Comparison of ENCODE assay signal across 7 mouse cellular contexts in the genomic region with DNA sequence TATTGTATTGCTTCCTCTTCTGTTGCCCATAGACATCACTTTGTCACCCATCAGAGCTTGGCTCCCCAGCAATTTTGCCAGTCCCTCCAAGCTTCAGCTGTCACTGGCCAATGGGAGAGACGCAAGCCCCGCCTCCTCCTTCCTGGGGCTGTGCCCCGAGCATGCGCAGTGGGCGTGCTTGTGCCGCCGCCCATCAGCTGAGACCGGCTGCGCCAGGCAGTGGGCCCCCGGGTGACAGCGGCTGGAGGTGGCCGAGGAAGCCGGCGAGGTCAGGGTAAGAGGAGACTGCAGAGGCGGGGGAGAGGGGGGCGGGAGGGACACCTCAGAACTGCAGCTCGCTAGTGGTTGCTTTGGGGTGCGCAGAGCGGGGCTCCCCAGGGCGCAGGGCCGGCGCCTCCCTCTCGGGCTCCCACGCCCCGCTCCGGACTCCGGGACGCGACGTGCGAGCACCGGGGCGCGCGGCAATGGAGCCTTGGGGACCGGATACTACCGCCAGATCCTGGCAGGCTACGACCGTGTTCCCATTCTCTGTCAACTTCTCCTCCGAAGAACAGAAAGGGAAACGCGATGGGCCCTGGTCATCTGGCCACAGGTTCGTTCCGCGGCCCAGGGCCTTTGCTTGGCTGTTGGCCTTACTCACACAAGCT. TPM values are rescaled to one million over a fixed set of nuclear protein-coding genes. Genes with fewer than 3 reads are reported as not detected.
A peak's percentile ranks its signal among the peaks of the same experiment; 100 is the strongest.
DNase-seq lines count a peak whose midpoint lies in the region; ATAC-seq and TF ChIP-seq lines count a peak whose summit lies in the region.

Gene Stx7, plus strand, starts transcription at position 168 of the 647 bp plus-strand sequence.

- ATAC-seq in embryonic facial prominence, embryonic 12.5 days (ENCODE audit: insufficient number of reproducible peaks, insufficient read depth, low FRiP score, low TSS enrichment) = peak; percentile 88
- ATAC-seq in limb, embryonic 12.5 days (ENCODE audit: insufficient number of reproducible peaks, insufficient read depth, low FRiP score, low TSS enrichment, low read depth) = peak; percentile 92
- ATAC-seq in midbrain, embryonic 15.5 days (replicated peaks) = peak; percentile 98

- H3K4me1 ChIP-seq in embryonic facial prominence, embryonic 12.5 days = 0 out of 2 replicates have a peak, but pooled peaks cover 2% of the 10 kb centered on the region
- H3K4me1 ChIP-seq in kidney, adult 2 months (ENCODE audit: control insufficient read depth, insufficient read depth, low read length) = peaks cover 15% of the 10 kb centered on the region
- no peaks in the 10 kb centered on the region for H3K4me1 ChIP-seq in limb, embryonic 12.5 days (replicated peaks)
- H3K4me1 ChIP-seq in midbrain, embryonic 15.5 days = peaks cover 31% of the 10 kb centered on the region
- H3K4me1 ChIP-seq in spleen, adult 2 months (ENCODE audit: control insufficient read depth, insufficient read depth, insufficient read length) = peaks cover 6% of the 10 kb centered on the region

- no peaks in the 10 kb centered on the region for H3K36me3 ChIP-seq in embryonic facial prominence, embryonic 12.5 days
- H3K36me3 ChIP-seq in kidney, adult 2 months (ENCODE audit: control insufficient read depth, insufficient read depth, low read length) = no peaks in the 10 kb centered on the region
- no peaks in the 10 kb centered on the region for H3K36me3 ChIP-seq in limb, embryonic 12.5 days
- no peaks in the 10 kb centered on the region for H3K36me3 ChIP-seq in midbrain, embryonic 15.5 days (replicated peaks)
- H3K36me3 ChIP-seq in spleen, adult 2 months (ENCODE audit: control insufficient read depth, insufficient read depth, low read length) = no peaks in the 10 kb centered on the region

- DNase-seq in adrenal gland, postnatal 25 days = peak; percentile 96
- peak; percentile 95 to 97 for DNase-seq in heart, adult 18-20 months
- peak; percentile 97 for DNase-seq in kidney, adult 2 months
- peak; percentile 84 to 97 for DNase-seq in spleen, adult 2 months (ENCODE audit: low read depth in 1 of 2, low spot score in 2 of 2)

- no peak for TF ChIP-seq CTCF in kidney, adult 2 months (conservative IDR thresholded peaks at IDR 0.05; ENCODE audit: insufficient read depth, insufficient read length, low read depth, low read length)
- no peak for TF ChIP-seq CTCF in spleen, adult 2 months (IDR thresholded peaks at IDR 0.05; ENCODE audit: extremely low read depth, insufficient read depth, insufficient read length, insufficient replicate concordance)

- H3K9ac ChIP-seq in embryonic facial prominence, embryonic 12.5 days = peak within 1 kb of the TSS; percentile 70
- H3K9ac ChIP-seq in limb, embryonic 12.5 days (replicated peaks) = peak within 1 kb of the TSS; percentile 74
- peak within 1 kb of the TSS; percentile 90 for H3K9ac ChIP-seq in midbrain, embryonic 15.5 days

- peak within 1 kb of the TSS; percentile 50 for H3K4me2 ChIP-seq in embryonic facial prominence, embryonic 12.5 days (replicated peaks)
- H3K4me2 ChIP-seq in limb, embryonic 12.5 days = peak within 1 kb of the TSS; percentile 55
- H3K4me2 ChIP-seq in midbrain, embryonic 15.5 days = peak within 1 kb of the TSS; percentile 56

- no peaks in the 10 kb centered on the region for H3K27me3 ChIP-seq in embryonic facial prominence, embryonic 12.5 days
- H3K27me3 ChIP-seq in kidney, adult 2 months (replicated peaks; ENCODE audit: control insufficient read depth, insufficient read depth, low read length) = no peaks in the 10 kb centered on the region
- no peaks in the 10 kb centered on the region for H3K27me3 ChIP-seq in limb, embryonic 12.5 days
- no peaks in the 10 kb centered on the region for H3K27me3 ChIP-seq in midbrain, embryonic 15.5 days (replicated peaks)
- no peaks in the 10 kb centered on the region for H3K27me3 ChIP-seq in spleen, adult 2 months (ENCODE audit: control insufficient read depth, insufficient read depth, low read length)

- under 1% methylated on average over 44 of the region's 45 CpGs for WGBS in embryonic facial prominence, embryonic 12.5 days
- WGBS in kidney, adult 2 months = under 1% methylated on average over 44 of the region's 45 CpGs
- under 1% methylated on average over 44 of the region's 45 CpGs for WGBS in limb, embryonic 12.5 days
- WGBS in midbrain, embryonic 15.5 days = 0% methylated on average over 44 of the region's 45 CpGs
- WGBS in spleen, adult 2 months = 1% methylated on average over 43 of the region's 45 CpGs

- H3K9me3 ChIP-seq in embryonic facial prominence, embryonic 12.5 days = no peaks in the 10 kb centered on the region
- 0 out of 2 replicates have a peak, but pooled peaks cover 3% of the 10 kb centered on the region for H3K9me3 ChIP-seq in limb, embryonic 12.5 days
- no peaks in the 10 kb centered on the region for H3K9me3 ChIP-seq in midbrain, embryonic 15.5 days

- peak within 1 kb of the TSS; percentile 79 for H3K4me3 ChIP-seq in embryonic facial prominence, embryonic 12.5 days
- peak within 1 kb of the TSS; percentile 88 for H3K4me3 ChIP-seq in kidney, adult 2 months (ENCODE audit: insufficient read depth, low read depth, low read length)
- peak within 1 kb of the TSS; percentile 79 for H3K4me3 ChIP-seq in limb, embryonic 12.5 days (replicated peaks)
- H3K4me3 ChIP-seq in midbrain, embryonic 15.5 days = peak within 1 kb of the TSS; percentile 95
- peak within 1 kb of the TSS; percentile 69 for H3K4me3 ChIP-seq in spleen, adult 2 months (ENCODE audit: extremely low read depth, insufficient read depth, insufficient read length)

- H3K27ac ChIP-seq in embryonic facial prominence, embryonic 12.5 days = 0 out of 2 replicates have a peak within 1 kb of the TSS, but pooled peaks have one; percentile 12
- H3K27ac ChIP-seq in kidney, adult 2 months (ENCODE audit: insufficient read depth, low read depth, low read length) = peak within 1 kb of the TSS; percentile 90
- peak within 1 kb of the TSS; percentile 53; the same call in 1 of the 2 replicates for H3K27ac ChIP-seq in limb, embryonic 12.5 days
- peak within 1 kb of the TSS; percentile 76 for H3K27ac ChIP-seq in midbrain, embryonic 15.5 days
- H3K27ac ChIP-seq in spleen, adult 2 months (ENCODE audit: insufficient read depth, low read length) = peak within 1 kb of the TSS; percentile 72

- no peak for TF ChIP-seq POLR2A in kidney, adult 2 months (IDR thresholded peaks at IDR 0.05; ENCODE audit: low read depth, low read length)
- TF ChIP-seq POLR2A in spleen, adult 2 months (IDR thresholded peaks at IDR 0.05; ENCODE audit: low read depth, low read length) = peak; percentile 73

RNA-seq across cellular contexts. Expression of gene Stx7, which starts in this region (rescaled TPM):
- total RNA-seq in adrenal gland, postnatal 25 days (2021) = 108 and 118 TPM in 2 replicates
- polyA plus RNA-seq in embryonic facial prominence, embryonic 12.5 days (2016; fragmentation: Nextera tagmentation; extraction: Ambion mirVana) = 71.3 and 74.3 TPM in 2 replicates
- total RNA-seq in heart, adult 18-20 months (2021) = 10 to 100 TPM; 44.9 to 51.8 TPM
- polyA plus RNA-seq in kidney, adult 2 months (2012; rRNA removed) = 168 and 197 TPM in 2 replicates
- polyA plus RNA-seq in limb, embryonic 12.5 days (2016; fragmentation: Nextera tagmentation; extraction: Ambion mirVana) = 52.0 and 57.9 TPM in 2 replicates
- polyA plus RNA-seq in midbrain, embryonic 15.5 days (2015; fragmentation: Nextera tagmentation; extraction: Ambion mirVana) = 321 and 340 TPM in 2 replicates
- polyA plus RNA-seq in spleen, adult 2 months (2012; rRNA removed) = 57.6 and 61.7 TPM in 2 replicates

Comparison
In these comparisons a context has a peak if more than half of its experiments do, and no peak if none do; other contexts are left out.
1. Peak in every context shown above with its lines: DNase-seq, ATAC-seq, H3K4me3 ChIP-seq and H3K27ac ChIP-seq.
2. H3K27ac ChIP-seq: peak in every context shown above with its lines; median percentile 90 in kidney, adult 2 months; 76 in midbrain, embryonic 15.5 days; 72 in spleen, adult 2 months; 53 in limb, embryonic 12.5 days; 12 in embryonic facial prominence, embryonic 12.5 days.